Mouse (Mus musculus) heart, embryonic 11.5 days (tissue): ENCODE measurements around the gene Trib3. TPM values are rescaled to one million over a fixed set of nuclear protein-coding genes. Genes with fewer than 3 reads are reported as not detected.

Source experiments
- ATAC-seq: fragments of 200-750 bp; cut with Nextera tagmentation; replicated peaks from 2 replicates; pipeline ENCODE4 v1.8.0; 2017; ENCODE audit warnings: moderate library complexity; ENCODE audit not compliant: insufficient number of reproducible peaks, low FRiP score, low TSS enrichment
- H3K27ac ChIP-seq: fragments of 300-500 bp; sonication (generic); 2 replicates; pipeline ENCODE4 v1.5.1; 2014; ENCODE audit warnings: mild to moderate bottlenecking, low read depth, low read length
- H3K27me3 ChIP-seq: fragments of 300-500 bp; sonication (generic); 2 replicates; pipeline ENCODE4 v1.6.1; 2014; ENCODE audit warnings: mild to moderate bottlenecking, low read length, mixed read lengths; ENCODE audit not compliant: control insufficient read depth, insufficient read depth
- H3K36me3 ChIP-seq: fragments of 300-500 bp; sonication (generic); 2 replicates; pipeline ENCODE4 v1.6.1; 2014; ENCODE audit warnings: mild to moderate bottlenecking, low read length, moderate library complexity, mixed read lengths; ENCODE audit not compliant: control insufficient read depth, insufficient read depth
- H3K4me1 ChIP-seq: fragments of 300-500 bp; sonication (generic); 2 replicates; pipeline ENCODE4 v1.6.1; 2014; ENCODE audit warnings: low read length; ENCODE audit not compliant: control insufficient read depth, insufficient read depth
- H3K4me2 ChIP-seq: fragments of 300-500 bp; sonication (generic); 2 replicates; pipeline ENCODE4 v1.6.1; 2014; ENCODE audit warnings: mild to moderate bottlenecking, moderate library complexity
- H3K4me3 ChIP-seq: fragments of 300-500 bp; sonication (generic); 2 replicates; pipeline ENCODE4 v1.5.1; 2014; ENCODE audit warnings: low read depth, low read length
- H3K9ac ChIP-seq: fragments of 300-500 bp; sonication (generic); 2 replicates; pipeline ENCODE4 v1.6.1; 2014; ENCODE audit warnings: mild to moderate bottlenecking, low read depth, low read length, moderate library complexity
- H3K9me3 ChIP-seq: fragments of 300-500 bp; sonication (generic); replicated peaks from 2 replicates; pipeline ENCODE4 v1.6.1; 2016; ENCODE audit warnings: low read length; ENCODE audit not compliant: control insufficient read depth
- WGBS: fragments of 180-500 bp; shearing (Covaris S2); extraction: QIAGEN DNeasy Blood & Tissue Kit; methylation state at CpG from one replicate; pipeline ENCODE4 v1.1.7; 2014; ENCODE audit not compliant: insufficient replicate concordance; 5-methylcytosine and 5-hydroxymethylcytosine counted together
- polyA plus RNA-seq: library from polyadenylated mRNA; unstranded; fragments of >200 nt; fragmentation: Nextera tagmentation; extraction: Ambion mirVana; gene quantifications from 2 replicates; pipeline ENCODE4 v1.2.1, GENCODE M21; 2014

Gene Trib3
- polyA plus RNA-seq, 1 experiment from 2014 or later: 3.4 TPM

GRCm38 (mm10) chr2:152327980-152328379 lies 15.9 kb downstream of the Trib3 start:
- H3K9ac ChIP-seq: no peak overlapping the region
- H3K4me3 ChIP-seq: no peak overlapping the region
- no peak overlapping the region for H3K27ac ChIP-seq
- H3K9me3 ChIP-seq: no peaks in the 10 kb centered on the region
- no peak overlapping the region for H3K4me2 ChIP-seq
- H3K4me1 ChIP-seq: peaks cover 11% of the 10 kb centered on the region
- peaks cover 20% of the 10 kb centered on the region for H3K36me3 ChIP-seq
- 66% methylated on average over 5 of the region's 5 CpGs for WGBS
- no peaks in the 10 kb centered on the region for H3K27me3 ChIP-seq
- no peak for ATAC-seq

- H3K4me1 ChIP-seq: peaks cover 11% of the 10 kb centered on the region
- no peak overlapping the region for H3K4me2 ChIP-seq
- peaks cover 24% of the 10 kb centered on the region for H3K36me3 ChIP-seq
- ATAC-seq: no peak
- 88% methylated on average over 8 of the region's 8 CpGs for WGBS
- H3K9ac ChIP-seq: no peak overlapping the region
- H3K9me3 ChIP-seq: no peaks in the 10 kb centered on the region
- no peak overlapping the region for H3K4me3 ChIP-seq
- no peaks in the 10 kb centered on the region for H3K27me3 ChIP-seq
- H3K27ac ChIP-seq: no peak overlapping the region
Measured at GRCm38 (mm10) chr2:152326654-152327053, 17.2 kb downstream of the Trib3 start.

- peaks cover 24% of the 10 kb centered on the region for H3K36me3 ChIP-seq
Measured at GRCm38 (mm10) chr2:152326157-152326556, 17.7 kb downstream of the Trib3 start.

GRCm38 (mm10) chr2:152324842-152325241 lies 19.0 kb downstream of the Trib3 start:
- Histone ChIP-seq H3K4me3 (no peak overlapping the region), H3K27me3 (no peaks in the 10 kb centered on the region), H3K27ac (no peak overlapping the region), H3K9ac (no peak overlapping the region), H3K36me3 (peaks cover 28% of the 10 kb centered on the region), H3K9me3 (no peaks in the 10 kb centered on the region), H3K4me1 (no peaks in the 10 kb centered on the region), H3K4me2 (no peak overlapping the region)
- WGBS: 75% methylated on average over 3 of the region's 3 CpGs
- no peak for ATAC-seq

More at GRCm38 (mm10) chr2:152326157-152326556, 17.7 kb downstream of the Trib3 start:
- Histone ChIP-seq H3K4me3 (no peak overlapping the region), H3K9ac (no peak overlapping the region), H3K27me3 (no peaks in the 10 kb centered on the region), H3K9me3 (no peaks in the 10 kb centered on the region), H3K27ac (no peak overlapping the region), H3K4me1 (peaks cover 7% of the 10 kb centered on the region), H3K4me2 (no peak overlapping the region)
- no peak for ATAC-seq
- WGBS: 82% methylated on average over 13 of the region's 13 CpGs

- ATAC-seq: no peak
- H3K4me1 ChIP-seq: no peaks in the 10 kb centered on the region
- 94% methylated on average over 14 of the region's 14 CpGs for WGBS
Measured at GRCm38 (mm10) chr2:152323971-152324370, 19.9 kb downstream of the Trib3 start.

GRCm38 (mm10) chr2:152322198-152322597 lies 21.6 kb downstream of the Trib3 start:
- Histone ChIP-seq H3K4me1 (no peaks in the 10 kb centered on the region), H3K27ac (no peak overlapping the region), H3K4me3 (no peak overlapping the region), H3K4me2 (no peak overlapping the region), H3K36me3 (peaks cover 37% of the 10 kb centered on the region), H3K9ac (no peak overlapping the region), H3K27me3 (no peaks in the 10 kb centered on the region), H3K9me3 (no peaks in the 10 kb centered on the region)
- ATAC-seq: no peak
- WGBS: 94% methylated on average over 6 of the region's 6 CpGs

More at GRCm38 (mm10) chr2:152323971-152324370, 19.9 kb downstream of the Trib3 start:
- Histone ChIP-seq H3K27ac (no peak overlapping the region), H3K4me2 (no peak overlapping the region), H3K36me3 (peaks cover 28% of the 10 kb centered on the region), H3K27me3 (no peaks in the 10 kb centered on the region), H3K9me3 (no peaks in the 10 kb centered on the region), H3K9ac (no peak overlapping the region), H3K4me3 (no peak overlapping the region)

- Histone ChIP-seq H3K4me2 (no peak overlapping the region), H3K36me3 (peaks cover 37% of the 10 kb centered on the region), H3K4me1 (no peaks in the 10 kb centered on the region), H3K4me3 (no peak overlapping the region), H3K9me3 (no peaks in the 10 kb centered on the region), H3K27me3 (no peaks in the 10 kb centered on the region), H3K27ac (no peak overlapping the region), H3K9ac (no peak overlapping the region)
- WGBS: 84% methylated on average over 5 of the region's 5 CpGs
- ATAC-seq: no peak
Measured at GRCm38 (mm10) chr2:152321558-152321957, 22.3 kb downstream of the Trib3 start.

- Histone ChIP-seq H3K4me2 (no peak overlapping the region), H3K4me3 (no peak overlapping the region), H3K36me3 (peaks cover 30% of the 10 kb centered on the region), H3K9me3 (no peaks in the 10 kb centered on the region), H3K27me3 (no peaks in the 10 kb centered on the region), H3K9ac (no peak overlapping the region), H3K27ac (no peak overlapping the region), H3K4me1 (no peaks in the 10 kb centered on the region)
- ATAC-seq: no peak
- WGBS: 85% methylated on average over 6 of the region's 6 CpGs
Measured at GRCm38 (mm10) chr2:152317054-152317453, 26.8 kb downstream of the Trib3 start.

GRCm38 (mm10) chr2:152313926-152314325 lies 29.9 kb downstream of the Trib3 start:
- Histone ChIP-seq H3K4me2 (no peak overlapping the region), H3K9me3 (no peaks in the 10 kb centered on the region), H3K27me3 (no peaks in the 10 kb centered on the region), H3K4me1 (no peaks in the 10 kb centered on the region), H3K9ac (no peak overlapping the region), H3K36me3 (peaks cover 44% of the 10 kb centered on the region), H3K4me3 (no peak overlapping the region), H3K27ac (no peak overlapping the region)
- ATAC-seq: no peak
- WGBS: 89% methylated on average over 6 of the region's 6 CpGs
